Mouse (Mus musculus) liver (tissue): ENCODE data around the gene Apbb2.
A peak's percentile ranks its signal among the peaks of the same experiment; 100 is the strongest.
"Not testable (repeated sequence)": the region's sequence is repeated elsewhere in the genome, so short reads cannot be mapped to it uniquely, and the experiment has no call there.

Source experiments
- DNase-seq: peaks from one replicate; pipeline ENCODE4 v3.0.0-alpha.2; 2020; ENCODE audit warnings: mixed read lengths

The Apbb2 gene

DNA sequence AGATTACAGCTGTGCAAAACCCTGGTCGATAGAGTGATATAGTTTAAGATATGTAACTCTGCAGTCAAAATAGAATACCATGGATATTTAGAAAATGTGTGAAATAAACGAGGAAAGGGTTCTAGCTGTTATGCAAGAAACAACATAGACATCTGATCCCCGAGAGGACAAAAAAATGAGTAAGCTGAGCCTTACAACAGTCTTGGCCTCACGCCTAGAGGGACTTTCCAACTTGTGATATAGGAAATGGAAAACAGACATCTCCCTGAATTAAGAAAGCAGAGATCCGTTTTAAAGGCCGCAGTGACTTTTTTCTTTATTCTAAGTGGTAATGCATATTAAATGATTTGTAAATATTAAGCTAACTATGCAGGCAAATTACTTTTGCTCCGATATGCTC is 349.0 kb downstream of the Apbb2 start:
- no peak for DNase-seq

DNA sequence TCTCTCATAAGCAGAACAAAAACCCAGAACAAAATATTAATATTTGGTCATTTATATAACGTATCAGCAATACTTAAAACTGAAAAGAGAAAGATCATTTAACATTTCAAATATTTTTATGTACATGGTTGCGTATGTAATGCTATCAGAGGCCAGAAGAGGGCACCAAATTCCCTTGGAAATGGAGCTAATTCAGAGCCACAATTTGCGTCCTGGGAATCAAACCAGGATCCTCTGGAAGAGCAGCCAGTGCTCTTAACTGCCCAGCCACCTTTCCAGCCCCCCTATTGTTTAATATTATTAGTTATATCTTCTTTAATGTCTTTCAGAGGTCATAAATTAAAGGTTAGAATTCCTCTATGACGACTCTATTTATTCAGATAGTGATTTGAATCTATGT is 355.2 kb downstream of the Apbb2 start:
- DNase-seq, result no peak

DNA sequence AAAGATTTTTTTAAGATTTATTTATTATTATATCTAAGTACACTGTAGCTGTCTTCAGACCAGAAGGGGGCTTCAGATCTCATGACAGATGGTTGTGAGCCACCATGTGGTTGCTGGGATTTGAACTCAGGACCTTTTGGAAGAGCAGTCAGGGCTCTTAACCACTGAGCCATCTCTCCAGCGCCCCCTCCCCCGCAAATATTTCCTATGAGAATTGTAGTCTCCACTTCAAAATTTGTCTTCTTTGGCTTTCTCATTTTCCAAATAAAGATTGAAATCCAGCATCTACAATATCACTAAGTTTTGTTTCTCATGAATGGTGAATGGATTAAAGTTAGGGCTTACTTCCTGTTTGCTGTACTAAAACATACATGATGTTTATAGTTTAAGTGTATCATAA is 356.1 kb downstream of the Apbb2 start:
- no peak for DNase-seq

DNA sequence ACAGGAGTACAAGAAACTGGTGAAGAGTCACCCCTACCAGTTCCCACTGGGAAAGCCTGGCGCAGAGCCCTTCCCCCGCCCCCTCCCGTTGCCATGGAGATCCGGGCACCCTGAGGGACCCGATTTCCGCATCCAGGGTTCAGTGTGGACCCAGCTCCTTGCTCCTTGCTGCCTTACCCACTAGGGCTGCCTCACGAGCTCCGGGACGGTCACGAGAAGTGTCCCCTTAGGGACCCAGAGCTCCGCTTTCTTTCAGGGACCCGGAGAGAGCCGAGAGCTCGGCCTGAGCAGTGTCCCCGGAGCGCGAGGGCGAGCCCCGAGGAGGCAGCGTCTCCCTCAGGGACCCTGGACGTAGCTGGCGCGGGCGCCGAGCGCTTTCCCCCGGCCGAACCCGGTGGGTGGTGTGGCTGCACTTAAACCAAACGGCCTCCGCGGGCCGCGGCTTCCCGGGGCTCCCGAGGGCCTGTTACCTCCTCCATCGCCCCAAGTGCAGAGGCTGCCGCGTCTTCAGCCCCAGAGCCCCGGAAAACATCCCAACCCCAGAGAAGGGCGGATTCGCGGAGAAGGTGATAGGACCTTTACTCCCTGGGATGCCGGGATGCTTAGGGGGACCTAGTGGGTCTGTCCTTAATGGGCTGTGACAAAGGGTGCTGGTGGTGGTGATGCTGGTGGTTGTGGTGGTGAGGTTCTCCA is 358.7 kb downstream of the Apbb2 start, which contains the start of gene Nsun7:
TSS of gene Nsun7 (plus strand) at position 142 of the 693 bp plus-strand sequence.
- peak; percentile 44 for DNase-seq

DNA sequence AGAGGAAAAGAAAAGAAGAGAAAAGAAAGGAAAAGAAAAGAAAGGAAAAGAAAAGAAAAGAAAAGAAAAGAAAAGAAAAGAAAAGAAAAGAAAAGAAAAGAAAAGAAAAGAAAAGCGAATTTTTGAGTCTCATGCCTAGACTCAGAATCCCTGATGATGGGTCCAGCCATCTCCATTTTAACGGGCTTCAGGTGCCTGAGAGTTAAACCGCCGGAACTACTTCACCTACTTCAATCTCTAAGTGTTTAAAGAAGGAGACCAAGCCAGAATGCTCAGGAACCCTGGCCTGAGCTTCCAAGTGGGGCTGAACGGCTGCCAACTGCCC is 359.2 kb downstream of the Apbb2 start:
- not testable (repeated sequence) for DNase-seq

DNA sequence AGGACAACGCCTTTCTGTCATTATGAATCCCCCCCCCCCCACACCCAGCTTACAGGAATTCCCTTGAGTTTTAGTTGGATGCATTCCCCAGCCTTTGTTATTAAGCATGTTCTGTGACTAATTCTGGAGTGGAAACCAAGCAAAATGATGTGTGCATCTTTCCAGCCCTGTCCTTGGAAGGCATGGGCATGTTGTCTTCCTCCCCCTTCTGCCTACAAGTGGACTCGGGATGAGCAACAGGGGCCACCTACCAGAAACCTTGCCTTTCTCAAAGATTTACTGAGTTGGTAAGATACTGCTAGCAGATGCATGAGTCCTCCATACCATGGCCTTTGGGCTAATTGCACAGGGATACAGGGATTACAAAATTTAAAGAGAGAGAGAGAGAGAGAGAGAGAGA is 359.6 kb downstream of the Apbb2 start:
- DNase-seq, result no peak

DNA sequence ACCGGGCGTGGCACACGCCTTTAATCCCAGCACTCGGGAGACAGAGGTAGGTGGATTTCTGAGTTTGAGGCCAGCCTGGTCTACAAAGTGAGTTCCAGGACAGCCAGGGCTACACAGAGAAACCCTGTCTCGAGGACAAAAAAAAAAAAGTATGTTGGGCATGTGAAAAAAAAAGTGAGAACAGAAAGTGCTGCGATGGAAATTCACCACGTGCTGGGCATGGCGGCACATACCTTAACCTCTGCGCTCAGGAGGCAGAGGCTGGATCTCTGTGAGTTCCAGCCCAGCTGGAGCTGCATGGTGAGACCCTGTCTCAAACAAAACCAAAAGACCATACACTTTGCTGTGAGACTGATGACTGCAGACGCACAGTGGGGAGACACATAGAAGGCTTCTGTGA is 363.5 kb downstream of the Apbb2 start:
- DNase-seq, result no peak

DNA sequence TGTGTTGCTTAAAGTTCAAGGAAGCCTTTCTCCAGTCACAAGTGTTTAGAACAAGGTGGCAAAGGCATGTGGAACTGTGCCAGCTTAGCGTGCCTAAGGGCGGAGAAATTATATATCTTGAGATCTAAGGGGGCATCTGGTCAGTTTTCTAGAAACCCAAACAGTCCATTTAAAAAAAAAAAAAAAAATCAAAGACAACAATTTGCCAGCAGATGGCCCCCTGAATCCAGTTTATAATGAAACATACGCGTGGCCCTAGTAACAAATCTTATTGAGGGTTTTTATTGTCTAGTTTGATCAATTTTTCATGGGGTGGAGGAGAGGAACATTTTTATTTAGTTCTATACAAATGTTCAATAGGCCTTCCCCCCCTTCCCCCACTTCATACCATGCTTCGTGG is 365.4 kb downstream of the Apbb2 start:
- DNase-seq, result no peak
